Mouse (Mus musculus) G1E (cell line): ENCODE data around the gene Tex33. TPM values are rescaled to one million over a fixed set of nuclear protein-coding genes. Genes with fewer than 3 reads are reported as not detected.
A peak's percentile ranks its signal among the peaks of the same experiment; 100 is the strongest.

Source experiments
- ATAC-seq: 2 replicates; pipeline ENCODE4 v1.8.0; 2016; ENCODE audit warnings: mild to moderate bottlenecking; ENCODE audit not compliant: insufficient number of reproducible peaks, poor library complexity, low FRiP score, severe bottlenecking; ENCODE audit errors: extremely low read depth
- DNase-seq: peaks from one replicate; pipeline ENCODE4 v3.0.0; 2012; ENCODE audit warnings: low spot score
- H3K27me3 ChIP-seq: 2 replicates; pipeline ENCODE4 v1.6.1; 2012; ENCODE audit warnings: mild to moderate bottlenecking, low read length, inconsistent platforms; ENCODE audit not compliant: insufficient read depth
- H3K36me3 ChIP-seq: replicated peaks from 2 replicates; pipeline ENCODE3; 2012; ENCODE audit warnings: mild to moderate bottlenecking, inconsistent platforms
- H3K4me1 ChIP-seq: 2 replicates; pipeline ENCODE4 v1.6.1; 2012; ENCODE audit warnings: low read depth, low read length, inconsistent platforms, mixed read lengths; ENCODE audit not compliant: insufficient read depth
- H3K4me3 ChIP-seq: 2 replicates; pipeline ENCODE4 v1.5.1; 2012; ENCODE audit warnings: low read depth, mild to moderate bottlenecking, inconsistent platforms, low read length, moderate library complexity, mixed read lengths
- H3K9me3 ChIP-seq: replicated peaks from 2 replicates; pipeline ENCODE4 v1.6.1; 2012; ENCODE audit warnings: inconsistent platforms
- CTCF ChIP-seq: IDR thresholded peaks from 2 replicates; pipeline ENCODE4 v1.5.1; 2012; ENCODE audit warnings: low read depth, low read length, inconsistent platforms, mixed read lengths
- GATA1 ChIP-seq: IDR thresholded peaks from 2 replicates; pipeline ENCODE4 v1.6.1; 2012; ENCODE audit warnings: borderline replicate concordance, low read length, inconsistent platforms, mixed read lengths
- GATA2 ChIP-seq: IDR thresholded peaks from 2 replicates; pipeline ENCODE4 v1.6.1; 2012; ENCODE audit warnings: low read depth, low read length, inconsistent platforms, borderline replicate concordance
- POLR2AphosphoS5 ChIP-seq: IDR thresholded peaks from 2 replicates; pipeline ENCODE4 v1.6.1; 2012; ENCODE audit warnings: low read depth, low read length, inconsistent platforms; ENCODE audit not compliant: insufficient replicate concordance
- TAL1 ChIP-seq: conservative IDR thresholded peaks from 2 replicates; pipeline ENCODE4 v1.6.1; 2012; ENCODE audit warnings: low read depth, low read length, inconsistent platforms, mixed read lengths
- polyA plus RNA-seq: library from polyadenylated mRNA; stranded (reverse); fragments of >175 nt; gene quantifications from 2 replicates; pipeline ENCODE4 v1.2.3, GENCODE M21; 2012
- total RNA-seq, 2 experiments: library from RNA; stranded (forward) in 1 of 2; stranded (reverse) in 1 of 2; fragments of 200-1000 nt in 1 of 2; fragments of >200 nt in 1 of 2; fragmentation: Nextera tagmentation in 1 of 2; gene quantifications; 2 replicates each; pipeline ENCODE4 v1.2.3; 2014 to 2017

The Tex33 gene
- total and polyA plus RNA-seq, 3 experiments: 0.49 TPM; not detected in 2

GRCm38 (mm10) chr15:78420395-78420794 is 24.7 kb upstream of the Tex33 start:
- Histone ChIP-seq H3K4me1 (peaks cover 35% of the 10 kb centered on the region), H3K9me3 (no peaks in the 10 kb centered on the region), H3K27me3 (peaks cover 55% of the 10 kb centered on the region), H3K4me3 (no peak overlapping the region), H3K36me3 (peaks cover 2% of the 10 kb centered on the region)
- ATAC-seq: no peak
- no peak for DNase-seq
- TF ChIP-seq TAL1 (no peak), GATA2 (no peak), GATA1 (no peak), CTCF (no peak), POLR2AphosphoS5 (no peak)

- no peaks in the 10 kb centered on the region for H3K9me3 ChIP-seq
- no peak for ATAC-seq
- peaks cover 18% of the 10 kb centered on the region for H3K36me3 ChIP-seq
- H3K4me1 ChIP-seq: peaks cover 53% of the 10 kb centered on the region
- no peak for TF ChIP-seq GATA1
- TF ChIP-seq TAL1: no peak
- no peak for TF ChIP-seq GATA2
- no peak for TF ChIP-seq POLR2AphosphoS5
- no peak for TF ChIP-seq CTCF
- H3K4me3 ChIP-seq: no peak overlapping the region
- peaks cover 27% of the 10 kb centered on the region for H3K27me3 ChIP-seq
- no peak for DNase-seq
Measured at GRCm38 (mm10) chr15:78416937-78417336, 21.2 kb upstream of the Tex33 start.

GRCm38 (mm10) chr15:78414157-78414556 is 18.4 kb upstream of the Tex33 start:
- Histone ChIP-seq H3K27me3 (peaks cover 12% of the 10 kb centered on the region), H3K9me3 (peaks cover 5% of the 10 kb centered on the region), H3K4me1 (peaks cover 56% of the 10 kb centered on the region), H3K4me3 (no peak overlapping the region), H3K36me3 (peaks cover 40% of the 10 kb centered on the region)
- TF ChIP-seq TAL1 (no peak), CTCF (no peak), GATA1 (no peak), GATA2 (no peak), POLR2AphosphoS5 (no peak)
- no peak for DNase-seq
- ATAC-seq: no peak

- DNase-seq (no peak), ATAC-seq (no peak)
- Histone ChIP-seq H3K4me1 (peaks cover 54% of the 10 kb centered on the region), H3K4me3 (peak overlapping the region; percentile 60; the same call in 1 of the 2 replicates), H3K9me3 (peaks cover 5% of the 10 kb centered on the region), H3K36me3 (peaks cover 43% of the 10 kb centered on the region), H3K27me3 (peaks cover 9% of the 10 kb centered on the region)
- TF ChIP-seq TAL1: no peak
- TF ChIP-seq GATA2: no peak
- TF ChIP-seq POLR2AphosphoS5: no peak
- TF ChIP-seq CTCF: no peak
- TF ChIP-seq GATA1: no peak
Measured at GRCm38 (mm10) chr15:78413719-78414117, 18.0 kb upstream of the Tex33 start.

GRCm38 (mm10) chr15:78413083-78413718 is 17.5 kb upstream of the Tex33 start:
- H3K27me3 ChIP-seq: peaks cover 5% of the 10 kb centered on the region
- peaks cover 47% of the 10 kb centered on the region for H3K36me3 ChIP-seq
- ATAC-seq: peak; percentile 88
- DNase-seq: peak; percentile 79
- H3K4me1 ChIP-seq: peaks cover 56% of the 10 kb centered on the region
- TF ChIP-seq POLR2AphosphoS5 (no peak), CTCF (no peak), TAL1 (peak; percentile 96)
- H3K9me3 ChIP-seq: peaks cover 5% of the 10 kb centered on the region
- peak overlapping the region; percentile 60; the same call in 1 of the 2 replicates for H3K4me3 ChIP-seq

GRCm38 (mm10) chr15:78409570-78410052 is 13.9 kb upstream of the Tex33 start:
- peaks cover 45% of the 10 kb centered on the region for H3K36me3 ChIP-seq
- H3K4me3 ChIP-seq: no peak overlapping the region
- peaks cover 17% of the 10 kb centered on the region for H3K27me3 ChIP-seq
- TF ChIP-seq TAL1 (no peak), CTCF (no peak), POLR2AphosphoS5 (no peak), GATA1 (no peak), GATA2 (no peak)
- DNase-seq (no peak), ATAC-seq (no peak)
- peaks cover 5% of the 10 kb centered on the region for H3K9me3 ChIP-seq
- peaks cover 70% of the 10 kb centered on the region for H3K4me1 ChIP-seq
